Mouse (Mus musculus) layer of hippocampus, postnatal 14 days (tissue): ENCODE results near the gene Rogdi. TPM values are rescaled to one million over a fixed set of nuclear protein-coding genes. Genes with fewer than 3 reads are reported as not detected.

Experiments
- total RNA-seq, 2 experiments: library from RNA; stranded (reverse); gene quantifications; 2 replicates each; pipeline ENCODE4 v1.2.3; 2021

Gene Rogdi
- total RNA-seq, 2 experiments from 2014 or later, result 280 to 286 TPM

Other genes starting within 250 kb of the Rogdi start
- 100 to 1,000 TPM; 188 to 191 TPM for gene Cdip1, start 223.3 kb downstream of the Rogdi start, total RNA-seq
- gene 4930562C15Rik, start 178.1 kb downstream of the Rogdi start, total RNA-seq, result not detected
- 10 to 100 TPM; 80.1 to 84.6 TPM for gene Ubald1, start 133.2 kb downstream of the Rogdi start, total RNA-seq
- gene Mgrn1, start 127.3 kb downstream of the Rogdi start, total RNA-seq, result 100 to 1,000 TPM; 190 to 194 TPM
- 10 to 100 TPM; 75.5 to 77.1 TPM for gene Nudt16l1, start 74.8 kb downstream of the Rogdi start, total RNA-seq
- 10 to 100 TPM; 57.1 to 58.6 TPM for gene Anks3, start 49.3 kb downstream of the Rogdi start, total RNA-seq
- not detected for gene Sept12, start 15.7 kb downstream of the Rogdi start, total RNA-seq
- gene Smim22, start 6.3 kb downstream of the Rogdi start, total RNA-seq, result not detected
- gene Glyr1, start 36.3 kb upstream of the Rogdi start, total RNA-seq, result 100 to 1,000 TPM; 132 to 134 TPM
- 10 to 100 TPM; 40.1 to 40.6 TPM for gene Ubn1, start 36.5 kb upstream of the Rogdi start, total RNA-seq
- gene Ppl, start 118.9 kb upstream of the Rogdi start, total RNA-seq, result under 1 TPM; 0.91 to 0.99 TPM
- 1 to 10 TPM; 2.4 to 3.4 TPM for gene Sec14l5, start 133.6 kb upstream of the Rogdi start, total RNA-seq
- 1 to 10 TPM; 8.8 to 9.4 TPM for gene Nagpa, start 190.5 kb upstream of the Rogdi start, total RNA-seq
- gene AU021092, start 208.7 kb upstream of the Rogdi start, total RNA-seq, result 1 to 10 TPM; 9.6 to 9.8 TPM
- 10 to 100 TPM; 25.6 to 30.7 TPM for gene Alg1, start 220.1 kb upstream of the Rogdi start, total RNA-seq
- 1 to 10 TPM; 3.6 to 4.0 TPM for gene Eef2kmt, start 242.4 kb upstream of the Rogdi start, total RNA-seq